Mouse (Mus musculus): ENCODE data around the gene Ost4.

The Ost4 gene

GRCm38 (mm10) chr5:30923119-30923518 lies 15.5 kb upstream of the Ost4 start:
- no peak for DNase-seq (ENCODE audit: low read depth)

- DNase-seq (ENCODE audit: low read depth), result no peak
These were observed 15.0 kb upstream of the Ost4 start for GRCm38 (mm10) chr5:30922581-30923041.

GRCm38 (mm10) chr5:30921256-30922033 lies 13.9 kb upstream of the Ost4 start, which contains the start of gene Khk:
Gene Khk, plus strand, starts transcription at chr5:30921431.
- peak; percentile 87 for DNase-seq (ENCODE audit: low read depth)

GRCm38 (mm10) chr5:30920621-30921020 lies 13.0 kb upstream of the Ost4 start:
- no peak for DNase-seq (ENCODE audit: low read depth)

- DNase-seq (ENCODE audit: low read depth), result no peak
These were observed 12.4 kb upstream of the Ost4 start for GRCm38 (mm10) chr5:30919831-30920614.

- DNase-seq (ENCODE audit: low read depth), result no peak
These were observed 11.1 kb upstream of the Ost4 start for GRCm38 (mm10) chr5:30918691-30919090.

- DNase-seq (ENCODE audit: low read depth), result no peak
These were observed 10.5 kb upstream of the Ost4 start for GRCm38 (mm10) chr5:30917891-30918670.

- DNase-seq (ENCODE audit: low read depth), result no peak
These were observed 9.8 kb upstream of the Ost4 start for GRCm38 (mm10) chr5:30917348-30917747.

- DNase-seq (ENCODE audit: low read depth), result no peak
These were observed 9.3 kb upstream of the Ost4 start for GRCm38 (mm10) chr5:30916841-30917240.

- peak; percentile 63 for DNase-seq (ENCODE audit: low read depth)
These were observed 8.4 kb upstream of the Ost4 start for GRCm38 (mm10) chr5:30915974-30916433.

GRCm38 (mm10) chr5:30915456-30915855 lies 7.9 kb upstream of the Ost4 start:
- DNase-seq (ENCODE audit: low read depth), result no peak

- no peak for DNase-seq (ENCODE audit: low read depth)
These were observed 7.3 kb upstream of the Ost4 start for GRCm38 (mm10) chr5:30914849-30915248.

GRCm38 (mm10) chr5:30914101-30914635 lies 6.6 kb upstream of the Ost4 start:
- no peak for DNase-seq (ENCODE audit: low read depth)

GRCm38 (mm10) chr5:30913060-30913841 lies 5.7 kb upstream of the Ost4 start, which contains the start of gene Emilin1:
Gene Emilin1, plus strand, starts transcription at chr5:30913402.
- no peak for DNase-seq (ENCODE audit: low read depth)

- DNase-seq (ENCODE audit: low read depth), result no peak
These were observed 4.6 kb upstream of the Ost4 start for GRCm38 (mm10) chr5:30912156-30912555.

- no peak for DNase-seq (ENCODE audit: low read depth)
These were observed 2.9 kb upstream of the Ost4 start for GRCm38 (mm10) chr5:30910481-30910880.

- no peak for DNase-seq (ENCODE audit: low read depth)
These were observed 2.3 kb upstream of the Ost4 start for GRCm38 (mm10) chr5:30909863-30910262.

- DNase-seq (ENCODE audit: low read depth), result no peak
These were observed 1.7 kb upstream of the Ost4 start for GRCm38 (mm10) chr5:30909300-30909659.

- no peak for DNase-seq (ENCODE audit: low read depth)
These were observed 1.1 kb upstream of the Ost4 start for GRCm38 (mm10) chr5:30908426-30909299.

- no peak for DNase-seq (ENCODE audit: low read depth)
These were observed 5.7 kb downstream of the Ost4 start for GRCm38 (mm10) chr5:30901860-30902259.
